Mouse (Mus musculus): ENCODE results near the gene Nlrp10.
A peak's percentile ranks its signal among the peaks of the same experiment; 100 is the strongest.

Gene Nlrp10

GRCm38 (mm10) chr7:108929726-108930393 is at the start of gene Nlrp10:
Gene Nlrp10, minus strand, starts transcription at chr7:108930178.
- DNase-seq (ENCODE audit: low read depth, low spot score): no peak

GRCm38 (mm10) chr7:108972273-108972672 is 42.3 kb upstream of the Nlrp10 start:
- DNase-seq (ENCODE audit: low read depth, low spot score): no peak

GRCm38 (mm10) chr7:108968201-108968600 is 38.2 kb upstream of the Nlrp10 start:
- DNase-seq (ENCODE audit: low read depth, low spot score): no peak

- no peak for DNase-seq (ENCODE audit: low read depth, low spot score)
These were observed 36.9 kb upstream of the Nlrp10 start for GRCm38 (mm10) chr7:108966742-108967362.

GRCm38 (mm10) chr7:108965968-108966367 is 36.0 kb upstream of the Nlrp10 start:
- DNase-seq (ENCODE audit: low read depth, low spot score): no peak

- DNase-seq (ENCODE audit: low read depth, low spot score): no peak
These were observed 27.8 kb upstream of the Nlrp10 start for GRCm38 (mm10) chr7:108957734-108958133.

- no peak for DNase-seq (ENCODE audit: low read depth, low spot score)
These were observed 24.2 kb upstream of the Nlrp10 start for GRCm38 (mm10) chr7:108954185-108954584.

GRCm38 (mm10) chr7:108952801-108953200 is 22.8 kb upstream of the Nlrp10 start:
- no peak for DNase-seq (ENCODE audit: low read depth, low spot score)

GRCm38 (mm10) chr7:108950762-108951331 is 20.9 kb upstream of the Nlrp10 start:
- no peak for DNase-seq (ENCODE audit: low read depth, low spot score)

GRCm38 (mm10) chr7:108950312-108950761 is 20.4 kb upstream of the Nlrp10 start, which contains the start of gene Tub:
Gene Tub, plus strand, starts transcription at chr7:108950338.
- DNase-seq (ENCODE audit: low read depth, low spot score): no peak

- no peak for DNase-seq (ENCODE audit: low read depth, low spot score)
These were observed 19.3 kb upstream of the Nlrp10 start for GRCm38 (mm10) chr7:108949301-108949700.

GRCm38 (mm10) chr7:108948611-108949010 is 18.6 kb upstream of the Nlrp10 start:
- DNase-seq (ENCODE audit: low read depth, low spot score): no peak

GRCm38 (mm10) chr7:108944002-108944401 is 14.0 kb upstream of the Nlrp10 start:
- DNase-seq (ENCODE audit: low read depth, low spot score): no peak

- DNase-seq (ENCODE audit: low read depth, low spot score): no peak
These were observed 11.5 kb upstream of the Nlrp10 start for GRCm38 (mm10) chr7:108941466-108941865.

GRCm38 (mm10) chr7:108936591-108936990 is 6.6 kb upstream of the Nlrp10 start:
- DNase-seq (ENCODE audit: low read depth, low spot score): no peak

GRCm38 (mm10) chr7:108935411-108935810 is 5.4 kb upstream of the Nlrp10 start:
- DNase-seq (ENCODE audit: low read depth, low spot score): no peak

GRCm38 (mm10) chr7:108934836-108935235 is 4.9 kb upstream of the Nlrp10 start:
- no peak for DNase-seq (ENCODE audit: low read depth, low spot score)

GRCm38 (mm10) chr7:108933794-108934731 is 4.1 kb upstream of the Nlrp10 start, which contains the start of gene Eif3f:
Gene Eif3f, plus strand, starts transcription at chr7:108934417.
- DNase-seq (ENCODE audit: low read depth, low spot score): peak; percentile 90

GRCm38 (mm10) chr7:108928280-108929188 is 1.4 kb downstream of the Nlrp10 start:
- no peak for DNase-seq (ENCODE audit: low read depth, low spot score)

- DNase-seq (ENCODE audit: low read depth, low spot score): no peak
These were observed 2.9 kb downstream of the Nlrp10 start for GRCm38 (mm10) chr7:108927043-108927442.

GRCm38 (mm10) chr7:108903969-108904368 is 26.0 kb downstream of the Nlrp10 start:
- no peak for DNase-seq (ENCODE audit: low read depth, low spot score)
